Mouse (Mus musculus): ENCODE measurements around the gene Tdgf1. TPM values are rescaled to one million over a fixed set of nuclear protein-coding genes. Genes with fewer than 3 reads are reported as not detected.

Gene Tdgf1
- polyA plus RNA-seq (2015; fragmentation: Nextera tagmentation; extraction: Ambion mirVana) = 0.56 and 0.69 TPM in 2 replicates

DNA sequence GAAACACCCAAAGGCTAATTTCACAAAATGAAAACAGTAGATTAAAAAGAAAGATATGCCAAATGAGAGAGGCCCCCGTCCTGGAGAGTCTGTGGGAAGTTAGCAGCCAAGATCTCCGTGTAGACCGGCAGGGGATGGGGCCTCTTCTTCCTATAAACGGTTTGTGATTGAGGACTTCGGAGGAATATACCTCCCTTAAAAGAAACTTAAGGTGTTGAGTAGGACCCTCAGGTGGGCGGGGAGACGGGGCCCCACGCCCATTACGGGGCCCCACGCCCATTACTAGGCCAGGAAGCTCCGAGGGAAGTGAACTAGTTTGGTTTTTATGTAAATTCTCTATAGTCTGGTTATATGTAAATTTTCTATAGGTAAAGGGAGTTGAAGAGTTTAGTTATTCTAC lies at the start of gene Tdgf1:
TSS of gene Tdgf1 (minus strand) at position 233 of the 400 bp plus-strand sequence.
- H3K4me2 ChIP-seq = 0 out of 2 replicates have a peak within 1 kb of the TSS, but pooled peaks have one; percentile 20
- ATAC-seq (ENCODE audit: insufficient number of reproducible peaks, low FRiP score, low TSS enrichment, low read depth) = no peak

GRCm38 (mm10) chr9:110994716-110995172 lies 48.8 kb upstream of the Tdgf1 start:
- Histone ChIP-seq H3K9me3 (no peaks in the 10 kb centered on the region), H3K27me3 (no peaks in the 10 kb centered on the region), H3K4me3 (peak overlapping the region; percentile 43), H3K4me1 (peaks cover 5% of the 10 kb centered on the region; the same call in 1 of the 2 replicates), H3K27ac (no peak overlapping the region), H3K36me3 (no peaks in the 10 kb centered on the region), H3K4me2 (peak overlapping the region; percentile 47), H3K9ac (peak overlapping the region; percentile 23; the same call in 1 of the 2 replicates)
- ATAC-seq (ENCODE audit: insufficient number of reproducible peaks, low FRiP score, low TSS enrichment, low read depth) = 0 out of 2 replicates have a peak, but pooled peaks have one; percentile 57
- 6% methylated on average over 13 of the region's 13 CpGs for WGBS

More for the DNA sequence above, at the start of gene Tdgf1:
- Histone ChIP-seq H3K9ac (no peak within 1 kb of the TSS), H3K4me3 (no peak within 1 kb of the TSS), H3K27me3 (peaks cover 43% of the 10 kb centered on the region), H3K4me1 (peaks cover 23% of the 10 kb centered on the region), H3K27ac (no peak within 1 kb of the TSS), H3K36me3 (no peaks in the 10 kb centered on the region), H3K9me3 (no peaks in the 10 kb centered on the region)
- 7% methylated on average over 11 of the region's 11 CpGs for WGBS

DNA sequence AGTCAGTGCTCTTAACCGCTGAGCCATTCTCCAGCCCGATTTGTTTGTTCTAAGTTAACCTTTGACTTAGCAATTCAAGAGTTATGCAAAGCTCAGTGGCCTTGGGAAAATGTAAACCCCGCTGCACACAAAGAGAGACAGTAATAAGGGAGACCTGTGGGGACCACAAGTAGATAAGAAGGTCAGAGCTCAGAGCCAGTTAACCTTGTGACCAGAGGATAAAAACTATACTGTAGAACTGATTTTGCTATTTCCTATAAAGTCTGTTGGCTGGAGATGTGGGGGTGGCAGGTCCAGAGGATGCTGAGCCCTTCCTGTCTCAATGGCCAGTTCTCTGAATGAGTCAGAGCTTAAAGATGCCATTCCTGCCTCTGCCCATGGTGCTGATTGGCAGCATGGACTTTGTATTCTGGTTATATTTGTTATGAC lies 47.3 kb upstream of the Tdgf1 start:
- no peak overlapping the region for H3K9ac ChIP-seq
- ATAC-seq (ENCODE audit: insufficient number of reproducible peaks, low FRiP score, low TSS enrichment, low read depth) = no peak
- no peaks in the 10 kb centered on the region for H3K9me3 ChIP-seq
- no peak overlapping the region for H3K4me3 ChIP-seq
- H3K36me3 ChIP-seq = no peaks in the 10 kb centered on the region
- no peak overlapping the region for H3K27ac ChIP-seq
- no peaks in the 10 kb centered on the region for H3K27me3 ChIP-seq
- no peak overlapping the region for H3K4me2 ChIP-seq
- WGBS = 49% methylated on average over 3 of the region's 3 CpGs
- H3K4me1 ChIP-seq = peaks cover 5% of the 10 kb centered on the region; the same call in 1 of the 2 replicates

- ATAC-seq (ENCODE audit: insufficient number of reproducible peaks, low FRiP score, low TSS enrichment, low read depth) = no peak; the same call in 1 of the 2 replicates
These were observed 44.2 kb upstream of the Tdgf1 start, which contains the start of gene Rtp3 for GRCm38 (mm10) chr9:110990204-110990603. Gene Rtp3, minus strand, starts transcription at chr9:110990583.

GRCm38 (mm10) chr9:110989543-110989942 lies 43.6 kb upstream of the Tdgf1 start:
- Histone ChIP-seq H3K4me2 (no peak overlapping the region), H3K9me3 (no peaks in the 10 kb centered on the region), H3K9ac (no peak overlapping the region), H3K36me3 (no peaks in the 10 kb centered on the region), H3K27ac (no peak overlapping the region), H3K4me1 (no peaks in the 10 kb centered on the region), H3K4me3 (no peak overlapping the region), H3K27me3 (no peaks in the 10 kb centered on the region)
- WGBS = 90% methylated on average over 2 of the region's 2 CpGs
- no peak for ATAC-seq (ENCODE audit: insufficient number of reproducible peaks, low FRiP score, low TSS enrichment, low read depth)

More at GRCm38 (mm10) chr9:110990204-110990603, 44.2 kb upstream of the Tdgf1 start, which contains the start of gene Rtp3:
- Histone ChIP-seq H3K27ac (no peak within 1 kb of the TSS), H3K27me3 (no peaks in the 10 kb centered on the region), H3K36me3 (no peaks in the 10 kb centered on the region), H3K9me3 (no peaks in the 10 kb centered on the region), H3K4me3 (no peak within 1 kb of the TSS), H3K9ac (no peak within 1 kb of the TSS), H3K4me2 (no peak within 1 kb of the TSS), H3K4me1 (peaks cover 5% of the 10 kb centered on the region; the same call in 1 of the 2 replicates)
- 61% methylated on average over 6 of the region's 6 CpGs for WGBS

DNA sequence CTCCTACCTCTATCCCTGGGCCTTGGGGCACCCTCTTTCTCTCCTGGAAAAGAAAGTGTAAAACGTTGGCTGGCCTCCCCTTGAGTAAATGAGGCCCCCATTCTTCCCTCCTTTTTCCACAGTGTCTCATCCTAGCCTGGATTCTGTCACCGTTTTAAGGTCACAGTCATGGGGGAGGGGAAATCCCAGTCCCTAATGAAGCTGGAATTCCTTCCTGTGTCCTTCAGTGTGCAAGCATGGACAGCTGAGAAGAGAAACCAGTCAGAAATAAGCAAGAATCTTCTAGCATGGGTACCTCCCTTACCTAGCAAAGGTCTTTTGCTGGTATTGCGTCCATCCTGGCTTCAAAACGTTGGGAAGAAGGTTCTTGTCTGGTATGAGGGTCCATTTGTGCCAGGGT lies 43.2 kb upstream of the Tdgf1 start:
- no peak for ATAC-seq (ENCODE audit: insufficient number of reproducible peaks, low FRiP score, low TSS enrichment, low read depth)
- H3K27ac ChIP-seq = no peak overlapping the region
- no peaks in the 10 kb centered on the region for H3K36me3 ChIP-seq
- H3K27me3 ChIP-seq = no peaks in the 10 kb centered on the region
- no peak overlapping the region for H3K9ac ChIP-seq
- no peak overlapping the region for H3K4me2 ChIP-seq
- no peak overlapping the region for H3K4me3 ChIP-seq
- no peaks in the 10 kb centered on the region for H3K9me3 ChIP-seq
- no peaks in the 10 kb centered on the region for H3K4me1 ChIP-seq
- WGBS = 68% methylated on average over 4 of the region's 4 CpGs

DNA sequence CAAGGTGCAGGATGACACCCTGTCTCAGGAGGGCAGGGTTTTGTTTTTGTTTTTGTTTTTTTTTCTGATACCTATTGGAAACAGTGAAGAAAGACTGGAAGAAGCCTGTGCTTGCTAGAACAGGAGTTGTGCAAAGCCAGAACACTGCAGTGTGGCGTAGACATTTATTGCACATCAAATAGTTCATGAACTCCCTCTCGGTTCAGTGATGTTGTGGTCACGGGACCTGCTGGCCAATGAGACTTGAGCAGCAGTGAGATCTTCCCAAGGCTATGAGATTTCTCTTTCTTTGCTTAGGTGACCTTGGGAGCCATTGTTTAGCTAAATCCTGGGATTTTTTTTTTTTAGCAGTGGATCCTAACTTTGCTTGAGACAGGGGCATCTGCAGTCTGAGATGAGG lies 42.1 kb upstream of the Tdgf1 start:
- Histone ChIP-seq H3K4me3 (no peak overlapping the region), H3K36me3 (no peaks in the 10 kb centered on the region), H3K4me2 (no peak overlapping the region), H3K9ac (no peak overlapping the region), H3K27me3 (no peaks in the 10 kb centered on the region), H3K4me1 (no peaks in the 10 kb centered on the region), H3K27ac (no peak overlapping the region), H3K9me3 (no peaks in the 10 kb centered on the region)
- ATAC-seq (ENCODE audit: insufficient number of reproducible peaks, low FRiP score, low TSS enrichment, low read depth) = no peak
- WGBS = 62% methylated on average over 3 of the region's 3 CpGs

DNA sequence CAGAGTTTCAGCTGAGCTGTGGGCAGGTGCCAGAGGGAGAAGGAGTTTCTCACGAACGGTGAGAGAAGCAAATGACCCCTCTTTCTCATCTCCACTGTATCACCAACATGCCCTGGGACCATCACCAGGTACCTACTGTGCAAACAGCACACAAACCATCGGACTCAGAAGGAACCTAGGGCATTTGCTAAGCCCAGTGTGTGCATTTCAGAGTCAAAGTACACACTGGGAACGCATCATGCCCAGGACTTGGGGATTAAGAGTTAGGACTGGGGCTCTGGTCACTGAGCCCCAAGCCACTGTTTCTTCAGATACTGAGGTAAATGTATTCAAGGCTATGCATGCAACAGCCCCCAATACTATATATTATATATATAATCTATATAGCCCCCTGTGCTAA lies 41.4 kb upstream of the Tdgf1 start:
- H3K27ac ChIP-seq = no peak overlapping the region
- no peaks in the 10 kb centered on the region for H3K27me3 ChIP-seq
- H3K4me3 ChIP-seq = no peak overlapping the region
- no peaks in the 10 kb centered on the region for H3K4me1 ChIP-seq
- H3K36me3 ChIP-seq = no peaks in the 10 kb centered on the region
- 72% methylated on average over 4 of the region's 4 CpGs for WGBS
- ATAC-seq (ENCODE audit: insufficient number of reproducible peaks, low FRiP score, low TSS enrichment, low read depth) = no peak
- no peak overlapping the region for H3K9ac ChIP-seq
- H3K4me2 ChIP-seq = no peak overlapping the region
- no peaks in the 10 kb centered on the region for H3K9me3 ChIP-seq

GRCm38 (mm10) chr9:110985951-110986350 lies 40.0 kb upstream of the Tdgf1 start:
- WGBS = 85% methylated on average over 8 of the region's 8 CpGs
- no peaks in the 10 kb centered on the region for H3K27me3 ChIP-seq
- no peak overlapping the region for H3K4me2 ChIP-seq
- no peak overlapping the region for H3K4me3 ChIP-seq
- H3K9me3 ChIP-seq = no peaks in the 10 kb centered on the region
- no peak for ATAC-seq (ENCODE audit: insufficient number of reproducible peaks, low FRiP score, low TSS enrichment, low read depth)
- H3K9ac ChIP-seq = no peak overlapping the region
- no peaks in the 10 kb centered on the region for H3K36me3 ChIP-seq
- H3K4me1 ChIP-seq = no peaks in the 10 kb centered on the region
- no peak overlapping the region for H3K27ac ChIP-seq

DNA sequence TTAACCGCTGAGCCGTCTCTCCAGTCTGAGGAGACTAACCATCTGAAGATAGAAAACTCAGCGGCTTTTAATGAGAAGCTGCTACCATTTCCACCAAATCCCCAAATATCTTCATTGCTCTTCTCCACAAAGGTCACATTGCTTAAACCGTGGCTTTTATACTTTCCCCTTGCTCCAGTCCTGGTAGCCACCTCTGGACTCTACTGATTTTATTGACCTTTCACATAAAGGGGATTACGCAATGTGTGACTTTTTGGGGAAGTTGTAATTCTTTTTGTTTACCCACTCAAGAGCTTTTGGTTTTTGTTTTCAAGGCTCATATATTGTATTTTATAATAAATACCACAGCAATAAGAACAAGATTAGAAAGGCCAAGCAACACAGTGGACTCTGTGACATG lies 39.6 kb upstream of the Tdgf1 start:
- Histone ChIP-seq H3K27ac (no peak overlapping the region), H3K9ac (no peak overlapping the region)
- 90% methylated on average over 5 of the region's 5 CpGs for WGBS

DNA sequence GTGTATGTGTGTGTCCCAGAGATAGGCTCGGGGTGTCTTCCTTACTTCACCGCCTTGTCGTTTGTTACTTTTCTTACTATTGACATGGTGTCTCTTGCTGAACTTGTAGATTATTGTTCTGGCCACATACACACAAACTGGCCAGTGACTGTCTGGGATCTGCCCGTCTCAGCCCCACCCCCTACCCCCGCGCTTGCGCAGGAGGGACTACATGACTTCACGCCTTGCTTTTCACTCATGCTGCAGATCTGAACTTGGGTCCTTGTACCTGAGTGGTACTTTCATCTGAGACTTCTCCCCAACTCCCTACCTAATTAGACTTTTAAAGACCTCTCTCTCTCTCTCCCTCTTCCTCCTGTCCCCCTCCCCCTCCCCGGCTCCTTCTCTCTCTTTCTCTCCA lies 38.1 kb upstream of the Tdgf1 start:
- Histone ChIP-seq H3K27ac (no peak overlapping the region), H3K4me1 (no peaks in the 10 kb centered on the region), H3K9me3 (no peaks in the 10 kb centered on the region), H3K36me3 (no peaks in the 10 kb centered on the region), H3K27me3 (no peaks in the 10 kb centered on the region), H3K4me2 (no peak overlapping the region), H3K4me3 (no peak overlapping the region), H3K9ac (no peak overlapping the region)
- ATAC-seq (ENCODE audit: insufficient number of reproducible peaks, low FRiP score, low TSS enrichment, low read depth) = no peak
- WGBS = 91% methylated on average over 9 of the region's 9 CpGs

More for the DNA sequence above, 39.6 kb upstream of the Tdgf1 start:
- Histone ChIP-seq H3K9me3 (no peaks in the 10 kb centered on the region), H3K27me3 (no peaks in the 10 kb centered on the region), H3K4me2 (no peak overlapping the region), H3K36me3 (no peaks in the 10 kb centered on the region), H3K4me1 (no peaks in the 10 kb centered on the region), H3K4me3 (no peak overlapping the region)
- ATAC-seq (ENCODE audit: insufficient number of reproducible peaks, low FRiP score, low TSS enrichment, low read depth) = no peak

DNA sequence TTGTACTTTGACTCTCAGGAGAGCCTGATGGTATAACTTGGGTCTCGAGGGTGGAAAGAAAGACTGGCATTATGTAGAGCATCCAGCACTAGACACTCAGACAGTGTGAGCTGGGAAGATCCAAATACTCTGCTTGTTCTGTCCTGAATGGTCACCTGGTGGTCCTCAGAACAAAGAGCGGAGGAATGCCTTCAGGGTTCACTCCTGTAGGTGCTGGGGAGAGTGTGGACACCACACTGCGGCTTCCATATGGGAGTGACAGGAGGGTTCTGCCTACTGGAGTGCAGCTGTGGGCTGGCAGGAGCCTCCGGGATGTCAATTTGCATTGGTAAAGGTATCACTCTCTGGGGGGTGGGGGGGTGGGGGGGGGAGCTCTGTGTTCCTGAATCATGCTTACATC lies 36.4 kb upstream of the Tdgf1 start:
- H3K4me2 ChIP-seq = no peak overlapping the region
- H3K9ac ChIP-seq = no peak overlapping the region
- H3K9me3 ChIP-seq = no peaks in the 10 kb centered on the region
- no peaks in the 10 kb centered on the region for H3K4me1 ChIP-seq
- H3K36me3 ChIP-seq = no peaks in the 10 kb centered on the region
- 59% methylated on average over 4 of the region's 4 CpGs for WGBS
- ATAC-seq (ENCODE audit: insufficient number of reproducible peaks, low FRiP score, low TSS enrichment, low read depth) = no peak
- no peak overlapping the region for H3K4me3 ChIP-seq
- H3K27me3 ChIP-seq = no peaks in the 10 kb centered on the region
- no peak overlapping the region for H3K27ac ChIP-seq

DNA sequence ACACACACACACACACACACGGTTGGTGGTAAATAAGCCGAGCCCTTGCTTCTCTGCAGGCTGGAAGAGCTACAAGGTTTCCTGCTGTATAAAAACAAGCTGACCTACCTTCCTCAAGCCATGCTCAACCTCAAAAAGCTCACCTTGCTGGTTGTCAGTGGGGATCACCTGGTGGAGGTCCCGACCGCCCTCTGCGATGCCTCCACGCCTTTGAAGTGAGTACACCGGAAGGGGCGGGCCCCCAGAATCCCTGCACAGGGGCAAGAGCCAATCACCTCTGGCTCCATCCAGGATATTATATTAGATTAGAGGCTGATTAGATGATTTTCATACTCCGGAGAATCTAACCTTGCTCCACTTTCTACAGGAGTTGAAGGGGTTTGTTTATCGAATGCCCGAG lies 33.5 kb upstream of the Tdgf1 start:
- Histone ChIP-seq H3K4me3 (no peak overlapping the region), H3K9ac (no peak overlapping the region), H3K27me3 (no peaks in the 10 kb centered on the region), H3K27ac (no peak overlapping the region), H3K9me3 (no peaks in the 10 kb centered on the region), H3K36me3 (no peaks in the 10 kb centered on the region), H3K4me1 (no peaks in the 10 kb centered on the region), H3K4me2 (no peak overlapping the region)
- no peak for ATAC-seq (ENCODE audit: insufficient number of reproducible peaks, low FRiP score, low TSS enrichment, low read depth)
- WGBS = 91% methylated on average over 11 of the region's 11 CpGs

Measured in limb, embryonic 15.5 days (tissue).